ENCODE assay signal across 11 mouse cellular contexts in the genomic region with DNA sequence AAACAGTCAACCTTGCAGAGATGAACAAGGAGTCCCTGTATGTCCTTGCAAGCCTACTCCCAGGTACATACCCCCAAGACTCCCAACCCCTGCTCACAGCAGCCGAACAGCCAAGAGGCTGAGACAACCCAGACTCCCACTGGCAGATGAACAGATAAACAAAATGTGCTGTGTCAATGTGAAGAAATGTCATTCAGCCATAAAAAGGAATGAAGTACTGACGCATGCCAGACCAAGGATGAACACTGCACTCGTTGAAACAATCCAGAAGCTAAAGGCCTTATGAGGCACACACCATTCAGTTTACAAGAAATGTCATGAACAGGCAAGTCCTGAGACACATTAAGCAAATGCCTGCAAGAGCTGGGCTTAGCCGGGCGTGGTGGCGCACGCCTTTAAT.
"Had no signal": no experiment of that assay in that cellular context is flagged by ENCODE, and none has a peak within 500 bp of the region (broad histone marks: within the 10 kb centered on the region; RNA-seq: fewer than 3 reads in every experiment).

No protein-coding gene starts in this region.

- ATAC-seq: lung, postnatal 0 days; midbrain, embryonic 13.5 days had no signal

- H3K4me3 ChIP-seq: left cerebral cortex, adult 2 months; limb, embryonic 10.5 days; midbrain, embryonic 13.5 days; neural tube, embryonic 15.5 days had no signal

- H3K27me3 ChIP-seq: midbrain, embryonic 13.5 days; neural tube, embryonic 15.5 days had no signal

- H3K4me1 ChIP-seq: limb, embryonic 10.5 days; midbrain, embryonic 13.5 days had no signal

- H3K9ac ChIP-seq: liver, embryonic 14.5 days; midbrain, embryonic 13.5 days; neural tube, embryonic 15.5 days had no signal

- DNase-seq: kidney, adult 2 months; kidney, postnatal 25 days; lung, adult 2 months; lung, postnatal 36 days; thymus, postnatal 25 days had no signal

- H3K4me2 ChIP-seq: midbrain, embryonic 13.5 days; neural tube, embryonic 15.5 days had no signal

- H3K27ac ChIP-seq: left cerebral cortex, adult 2 months; limb, embryonic 10.5 days; liver, embryonic 14.5 days; midbrain, embryonic 13.5 days; neural tube, embryonic 15.5 days had no signal

- H3K9me3 ChIP-seq: limb, embryonic 10.5 days; midbrain, embryonic 13.5 days; neural tube, embryonic 15.5 days had no signal
